ENCODE assay signal across 16 mouse cellular contexts in genomic region chr6:37199502-37199901, GRCm38 (mm10).
"Had no signal": no experiment of that assay in that cellular context is flagged by ENCODE, and none has a peak within 500 bp of the region (broad histone marks: within the 10 kb centered on the region; RNA-seq: fewer than 3 reads in every experiment).

No protein-coding gene starts in this region.

- H3K4me3 ChIP-seq: neural tube, embryonic 13.5 days; neural tube, embryonic 15.5 days; stomach, embryonic 15.5 days had no signal

- H3K27ac ChIP-seq: neural tube, embryonic 13.5 days; neural tube, embryonic 15.5 days; stomach, embryonic 15.5 days; stomach, postnatal 0 days had no signal

- H3K27me3 ChIP-seq: neural tube, embryonic 13.5 days; neural tube, embryonic 15.5 days; stomach, embryonic 15.5 days had no signal

- H3K4me1 ChIP-seq: neural tube, embryonic 13.5 days had no signal

- H3K36me3 ChIP-seq: neural tube, embryonic 13.5 days; neural tube, embryonic 15.5 days; stomach, embryonic 15.5 days had no signal

- H3K9ac ChIP-seq: neural tube, embryonic 13.5 days; neural tube, embryonic 15.5 days; stomach, embryonic 15.5 days had no signal

- H3K4me2 ChIP-seq: neural tube, embryonic 13.5 days; neural tube, embryonic 15.5 days; stomach, embryonic 15.5 days had no signal

- DNase-seq: retina, postnatal 1 day; right cerebral cortex, adult 18-20 months; right cerebral cortex, postnatal 14 days; right cerebral cortex, postnatal 25 days; right cerebral cortex, postnatal 4 days; spleen, adult 18-20 months; thymus, adult 18-20 months; thymus, adult 2 months; thymus, postnatal 14 days; thymus, postnatal 25 days; thymus, postnatal 36 days; thymus, postnatal 4 days had no signal

- H3K9me3 ChIP-seq: neural tube, embryonic 13.5 days; neural tube, embryonic 15.5 days; stomach, embryonic 15.5 days had no signal
